Mouse (Mus musculus): ENCODE measurements around the gene Ccr10. TPM values are rescaled to one million over a fixed set of nuclear protein-coding genes. Genes with fewer than 3 reads are reported as not detected.
A peak's percentile ranks its signal among the peaks of the same experiment; 100 is the strongest.
"Not testable (repeated sequence)": the region's sequence is repeated elsewhere in the genome, so short reads cannot be mapped to it uniquely, and the experiment has no call there.

Gene Ccr10
- polyA plus RNA-seq, 1 experiment from 2014 or later = 0.09 TPM

GRCm38 (mm10) chr11:101127075-101127474, 48.2 kb downstream of the Ccr10 start:
- no peak overlapping the region for H3K9ac ChIP-seq (replicated peaks)
- no peak overlapping the region for H3K27ac ChIP-seq (ENCODE audit: low read depth)
- no peak for DNase-seq
- H3K4me2 ChIP-seq (ENCODE audit: low read depth, low read length) = no peak overlapping the region
- H3K9me3 ChIP-seq (ENCODE audit: low read length) = no peaks in the 10 kb centered on the region
- H3K27me3 ChIP-seq (ENCODE audit: insufficient read depth, low read length) = no peaks in the 10 kb centered on the region
- WGBS (ENCODE audit: insufficient replicate concordance) = 82% methylated on average over 1 of the region's 1 CpGs
- no peak overlapping the region for H3K4me3 ChIP-seq (ENCODE audit: low read depth, low read length)
- peaks cover 3% of the 10 kb centered on the region; the same call in 1 of the 2 replicates for H3K4me1 ChIP-seq (ENCODE audit: insufficient read depth)
- H3K36me3 ChIP-seq (replicated peaks; ENCODE audit: insufficient read depth, low read length) = peaks cover 10% of the 10 kb centered on the region
- TF ChIP-seq EP300 (IDR thresholded peaks at IDR 0.05; ENCODE audit: low read depth) (no peak), CTCF (IDR thresholded peaks at IDR 0.05; ENCODE audit: low read depth) (peak; percentile 41; the same call in 1 of the 2 replicates)
- no peak for ATAC-seq

GRCm38 (mm10) chr11:101125008-101125407, 50.2 kb downstream of the Ccr10 start:
- H3K27me3 ChIP-seq (ENCODE audit: insufficient read depth, low read length); DNase-seq; H3K27ac ChIP-seq (ENCODE audit: low read depth); H3K4me1 ChIP-seq (ENCODE audit: insufficient read depth); H3K9me3 ChIP-seq (ENCODE audit: low read length); H3K4me3 ChIP-seq (ENCODE audit: low read depth, low read length); H3K9ac ChIP-seq (replicated peaks); H3K4me2 ChIP-seq (ENCODE audit: low read depth, low read length); ATAC-seq: not testable (repeated sequence)
- H3K36me3 ChIP-seq (replicated peaks; ENCODE audit: insufficient read depth, low read length) = peaks cover 10% of the 10 kb centered on the region
- WGBS (ENCODE audit: insufficient replicate concordance) = 96% methylated on average over 6 of the region's 9 CpGs

- not testable (repeated sequence) for H3K4me1 ChIP-seq (ENCODE audit: insufficient read depth); H3K27me3 ChIP-seq (ENCODE audit: insufficient read depth, low read length); H3K4me3 ChIP-seq (ENCODE audit: low read depth, low read length); H3K9ac ChIP-seq (replicated peaks); H3K4me2 ChIP-seq (ENCODE audit: low read depth, low read length); DNase-seq; ATAC-seq; H3K27ac ChIP-seq (ENCODE audit: low read depth); H3K9me3 ChIP-seq (ENCODE audit: low read length)
- WGBS (ENCODE audit: insufficient replicate concordance) = 88% methylated on average over 8 of the region's 8 CpGs
- peaks cover 10% of the 10 kb centered on the region for H3K36me3 ChIP-seq (replicated peaks; ENCODE audit: insufficient read depth, low read length)
Observed at GRCm38 (mm10) chr11:101124494-101124893, 50.7 kb downstream of the Ccr10 start.

Small RNA genes lying within 50 kb of the gene (microRNA-seq; reads per million reads assigned to microRNA genes)
- not detected for gene Gm27626

Other genes with a start within 250 kb of the Ccr10 start
- 44.9 and 53.7 TPM in 2 replicates for gene Stat3, start 235.9 kb downstream of the Ccr10 start, polyA plus RNA-seq (2015; fragmentation: Nextera tagmentation; extraction: Ambion mirVana)
- gene Cavin1, start 204.6 kb downstream of the Ccr10 start, polyA plus RNA-seq (2015; fragmentation: Nextera tagmentation; extraction: Ambion mirVana) = 27.5 and 28.5 TPM in 2 replicates
- gene Atp6v0a1, start 166.0 kb downstream of the Ccr10 start, polyA plus RNA-seq (2015; fragmentation: Nextera tagmentation; extraction: Ambion mirVana) = 25.0 and 29.4 TPM in 2 replicates
- 19.1 and 19.3 TPM in 2 replicates for gene Naglu, start 105.4 kb downstream of the Ccr10 start, polyA plus RNA-seq (2015; fragmentation: Nextera tagmentation; extraction: Ambion mirVana)
- gene Hsd17b1, start 97.0 kb downstream of the Ccr10 start, polyA plus RNA-seq (2015; fragmentation: Nextera tagmentation; extraction: Ambion mirVana) = 0.23 and 0.33 TPM in 2 replicates
- gene Coasy, start 92.9 kb downstream of the Ccr10 start, polyA plus RNA-seq (2015; fragmentation: Nextera tagmentation; extraction: Ambion mirVana) = 38.5 and 42.9 TPM in 2 replicates
- 24.1 and 26.1 TPM in 2 replicates for gene Mlx, start 88.2 kb downstream of the Ccr10 start, polyA plus RNA-seq (2015; fragmentation: Nextera tagmentation; extraction: Ambion mirVana)
- gene Psmc3ip, start 80.0 kb downstream of the Ccr10 start, polyA plus RNA-seq (2015; fragmentation: Nextera tagmentation; extraction: Ambion mirVana) = 8.1 and 8.2 TPM in 2 replicates
- 9.2 and 9.4 TPM in 2 replicates for gene Retreg3, start 55.5 kb downstream of the Ccr10 start, polyA plus RNA-seq (2015; fragmentation: Nextera tagmentation; extraction: Ambion mirVana)
- gene Tubg1, start 55.5 kb downstream of the Ccr10 start, polyA plus RNA-seq (2015; fragmentation: Nextera tagmentation; extraction: Ambion mirVana) = 19.0 and 20.8 TPM in 2 replicates
- gene Tubg2, start 19.5 kb downstream of the Ccr10 start, polyA plus RNA-seq (2015; fragmentation: Nextera tagmentation; extraction: Ambion mirVana) = 0.12 and 0.22 TPM in 2 replicates
- 1.4 and 1.5 TPM in 2 replicates for gene Cntnap1, start 4.9 kb downstream of the Ccr10 start, polyA plus RNA-seq (2015; fragmentation: Nextera tagmentation; extraction: Ambion mirVana)
- 1.6 and 3.4 TPM in 2 replicates for gene Plekhh3, start 4.1 kb downstream of the Ccr10 start, polyA plus RNA-seq (2015; fragmentation: Nextera tagmentation; extraction: Ambion mirVana)
- gene Ezh1, start 51.0 kb upstream of the Ccr10 start, polyA plus RNA-seq (2015; fragmentation: Nextera tagmentation; extraction: Ambion mirVana) = 4.2 and 5.0 TPM in 2 replicates
- 34.8 and 38.4 TPM in 2 replicates for gene Ramp2, start 70.6 kb upstream of the Ccr10 start, polyA plus RNA-seq (2015; fragmentation: Nextera tagmentation; extraction: Ambion mirVana)
- gene Vps25, start 78.3 kb upstream of the Ccr10 start, polyA plus RNA-seq (2015; fragmentation: Nextera tagmentation; extraction: Ambion mirVana) = 75.9 and 81.1 TPM in 2 replicates
- 1.6 and 2.2 TPM in 2 replicates for gene Wnk4, start 85.1 kb upstream of the Ccr10 start, polyA plus RNA-seq (2015; fragmentation: Nextera tagmentation; extraction: Ambion mirVana)
- 0.19 and 0.29 TPM in 2 replicates for gene Cntd1, start 103.6 kb upstream of the Ccr10 start, polyA plus RNA-seq (2015; fragmentation: Nextera tagmentation; extraction: Ambion mirVana)
- gene Coa3, start 103.7 kb upstream of the Ccr10 start, polyA plus RNA-seq (2015; fragmentation: Nextera tagmentation; extraction: Ambion mirVana) = 79.9 and 86.6 TPM in 2 replicates
- 65.1 and 72.3 TPM in 2 replicates for gene Becn1, start 126.8 kb upstream of the Ccr10 start, polyA plus RNA-seq (2015; fragmentation: Nextera tagmentation; extraction: Ambion mirVana)
- gene Psme3, start 140.8 kb upstream of the Ccr10 start, polyA plus RNA-seq (2015; fragmentation: Nextera tagmentation; extraction: Ambion mirVana) = 78.4 and 78.8 TPM in 2 replicates
- 0.44 and 0.60 TPM in 2 replicates for gene Aoc2, start 149.6 kb upstream of the Ccr10 start, polyA plus RNA-seq (2015; fragmentation: Nextera tagmentation; extraction: Ambion mirVana)
- gene Aoc3, start 155.2 kb upstream of the Ccr10 start, polyA plus RNA-seq (2015; fragmentation: Nextera tagmentation; extraction: Ambion mirVana) = 0.05 and 0.06 TPM in 2 replicates
- 97.9 and 206 TPM in 2 replicates for gene G6pc, start 192.1 kb upstream of the Ccr10 start, polyA plus RNA-seq (2015; fragmentation: Nextera tagmentation; extraction: Ambion mirVana)
- gene Aarsd1, start 242.2 kb upstream of the Ccr10 start, polyA plus RNA-seq (2015; fragmentation: Nextera tagmentation; extraction: Ambion mirVana) = 23.7 and 24.2 TPM in 2 replicates
- 0.49 and 1.5 TPM in 2 replicates for gene Gm27029, start 249.4 kb upstream of the Ccr10 start, polyA plus RNA-seq (2015; fragmentation: Nextera tagmentation; extraction: Ambion mirVana)
- gene Rundc1, start 249.6 kb upstream of the Ccr10 start, polyA plus RNA-seq (2015; fragmentation: Nextera tagmentation; extraction: Ambion mirVana) = 4.3 and 4.4 TPM in 2 replicates
- gene Ptges3l, start 249.9 kb upstream of the Ccr10 start, polyA plus RNA-seq (2015; fragmentation: Nextera tagmentation; extraction: Ambion mirVana) = 0.65 and 1.0 TPM in 2 replicates

Measured in liver, postnatal 0 days (tissue).